Mouse (Mus musculus) hindbrain, embryonic 12.5 days (tissue): Measurements from ENCODE around the gene Mmgt2. TPM values are rescaled to one million over a fixed set of nuclear protein-coding genes. Genes with fewer than 3 reads are reported as not detected.
A peak's percentile ranks its signal among the peaks of the same experiment; 100 is the strongest.

Source experiments
- ATAC-seq: fragments of 200-750 bp; cut with Nextera tagmentation; 2 replicates; pipeline ENCODE4 v1.8.0; 2017; ENCODE audit warnings: moderate TSS enrichment; ENCODE audit not compliant: low FRiP score
- H3K27ac ChIP-seq: fragments of 300-500 bp; sonication (generic); 2 replicates; pipeline ENCODE4 v1.5.1; 2016; ENCODE audit warnings: mild to moderate bottlenecking
- H3K27me3 ChIP-seq: fragments of 300-500 bp; sonication (generic); 2 replicates; pipeline ENCODE4 v1.6.1; 2016; ENCODE audit warnings: mild to moderate bottlenecking
- H3K36me3 ChIP-seq: fragments of 300-500 bp; sonication (generic); 2 replicates; pipeline ENCODE4 v1.6.1; 2016; ENCODE audit warnings: mild to moderate bottlenecking
- H3K4me1 ChIP-seq: fragments of 300-500 bp; sonication (generic); 2 replicates; pipeline ENCODE4 v1.6.1; 2016
- H3K4me2 ChIP-seq: fragments of 300-500 bp; sonication (generic); replicated peaks from 2 replicates; pipeline ENCODE4 v1.6.1; 2016; ENCODE audit warnings: mild to moderate bottlenecking
- H3K4me3 ChIP-seq: fragments of 300-500 bp; sonication (generic); 2 replicates; pipeline ENCODE4 v1.5.1; 2016; ENCODE audit warnings: mild to moderate bottlenecking
- H3K9ac ChIP-seq: fragments of 300-500 bp; sonication (generic); 2 replicates; pipeline ENCODE4 v1.6.1; 2016; ENCODE audit warnings: mild to moderate bottlenecking, moderate library complexity
- H3K9me3 ChIP-seq: fragments of 300-500 bp; sonication (generic); replicated peaks from 2 replicates; pipeline ENCODE4 v1.6.1; 2016; ENCODE audit warnings: mild to moderate bottlenecking
- WGBS: fragments of 180-500 bp; shearing (Covaris S2); methylation state at CpG from one replicate; pipeline ENCODE4 v1.1.7; 2016; 5-methylcytosine and 5-hydroxymethylcytosine counted together
- polyA plus RNA-seq: library from polyadenylated mRNA; unstranded; fragments of >200 nt; fragmentation: Nextera tagmentation; extraction: Ambion mirVana; gene quantifications from 2 replicates; pipeline ENCODE4 v1.2.1, GENCODE M21; 2016

Gene Mmgt2
- polyA plus RNA-seq, 1 experiment from 2014 or later: 38.7 TPM

DNA sequence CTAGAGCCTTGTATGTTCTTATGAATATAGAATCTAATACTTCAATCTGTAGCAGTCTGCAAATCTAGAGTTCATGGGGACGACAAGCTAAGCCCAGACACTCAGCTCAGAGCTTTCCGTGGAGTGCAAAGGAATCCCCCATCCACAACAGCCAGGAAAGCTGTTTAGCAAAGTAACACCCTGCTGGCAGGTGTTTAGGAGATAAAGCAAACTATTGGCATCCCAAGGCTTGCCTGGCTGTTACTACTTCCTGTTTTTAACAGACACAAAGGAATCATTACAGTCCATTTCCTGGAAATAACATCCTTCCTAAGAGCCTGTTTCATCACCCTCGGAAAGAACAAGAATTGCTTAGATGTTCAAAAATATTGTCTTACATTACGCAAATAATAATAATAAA, 12.4 kb downstream of the Mmgt2 start:
- H3K9ac ChIP-seq: no peak overlapping the region
- H3K4me3 ChIP-seq: no peak overlapping the region
- no peaks in the 10 kb centered on the region for H3K9me3 ChIP-seq
- no peaks in the 10 kb centered on the region for H3K27me3 ChIP-seq
- WGBS: 71% methylated on average over 4 of the region's 4 CpGs
- H3K36me3 ChIP-seq: peaks cover 12% of the 10 kb centered on the region
- H3K27ac ChIP-seq: no peak overlapping the region
- H3K4me2 ChIP-seq: no peak overlapping the region
- ATAC-seq: no peak
- H3K4me1 ChIP-seq: no peaks in the 10 kb centered on the region

DNA sequence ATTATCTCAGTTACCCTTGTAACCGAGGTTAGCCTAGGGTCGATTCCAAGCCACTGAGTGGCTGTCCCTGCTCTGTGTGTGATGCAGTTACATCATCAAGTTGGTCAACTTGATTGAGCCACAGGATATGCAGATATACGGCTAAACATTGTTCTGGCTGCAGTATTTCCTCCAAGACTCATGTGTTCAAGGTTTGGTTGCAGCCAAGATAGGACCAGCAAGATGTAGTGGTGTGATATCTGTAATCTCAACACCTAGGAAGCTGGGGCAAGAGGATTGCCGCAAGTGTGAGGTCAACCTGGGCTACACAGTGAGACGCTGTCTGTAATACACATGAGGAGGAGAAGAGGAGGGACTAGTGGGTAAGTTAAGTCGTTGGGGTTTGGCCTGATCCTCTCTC, 15.8 kb downstream of the Mmgt2 start:
- 85% methylated on average over 6 of the region's 6 CpGs for WGBS
- no peak for ATAC-seq
- no peaks in the 10 kb centered on the region for H3K4me1 ChIP-seq

DNA sequence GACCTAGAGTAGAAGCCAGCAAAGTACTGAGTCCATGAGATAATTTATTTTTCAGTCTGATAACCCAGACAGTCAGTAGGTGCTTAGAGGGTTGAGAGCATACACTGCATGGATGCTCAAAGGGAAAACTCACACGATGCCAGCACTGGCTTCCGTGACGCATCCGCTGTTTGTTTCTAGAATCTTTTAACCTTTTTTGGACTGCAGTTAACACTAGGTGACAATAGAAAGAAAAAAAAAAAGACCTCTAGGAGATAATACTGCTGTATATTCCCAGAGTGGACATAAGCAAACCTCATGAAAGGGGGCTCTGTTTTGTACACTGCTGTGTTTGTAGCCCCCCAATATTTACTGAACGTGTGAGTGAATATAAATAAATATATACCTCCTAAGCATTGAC, 20.5 kb downstream of the Mmgt2 start:
- WGBS: 96% methylated on average over 5 of the region's 5 CpGs
- Histone ChIP-seq H3K27me3 (no peaks in the 10 kb centered on the region), H3K4me3 (no peak overlapping the region), H3K36me3 (peaks cover 8% of the 10 kb centered on the region), H3K4me2 (no peak overlapping the region), H3K27ac (no peak overlapping the region), H3K9ac (no peak overlapping the region), H3K4me1 (peaks cover 9% of the 10 kb centered on the region), H3K9me3 (no peaks in the 10 kb centered on the region)
- ATAC-seq: no peak

More for the DNA sequence above, 15.8 kb downstream of the Mmgt2 start:
- H3K27me3 ChIP-seq: no peaks in the 10 kb centered on the region
- H3K4me2 ChIP-seq: no peak overlapping the region
- H3K4me3 ChIP-seq: no peak overlapping the region
- H3K36me3 ChIP-seq: peaks cover 8% of the 10 kb centered on the region
- no peak overlapping the region for H3K27ac ChIP-seq
- no peaks in the 10 kb centered on the region for H3K9me3 ChIP-seq
- H3K9ac ChIP-seq: no peak overlapping the region

DNA sequence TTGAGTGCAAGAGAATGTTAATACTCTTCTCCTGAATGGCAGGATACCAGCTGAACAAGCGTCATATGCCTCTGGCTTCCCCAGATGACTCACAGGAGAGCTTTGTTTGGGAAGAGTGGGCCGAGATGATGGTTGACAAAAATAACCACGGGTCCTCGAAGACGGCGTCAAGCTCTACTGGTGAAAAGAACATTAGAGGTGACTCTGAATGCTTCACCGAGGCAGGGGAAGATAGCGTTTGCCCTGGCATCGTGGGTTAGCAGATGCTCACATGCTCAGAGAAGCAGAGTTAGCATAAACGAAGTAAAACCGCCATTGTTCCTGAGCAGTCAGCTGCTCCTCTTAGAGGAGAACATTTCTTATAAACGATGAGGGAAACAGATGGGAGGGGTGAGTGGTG, 21.0 kb downstream of the Mmgt2 start:
- Histone ChIP-seq H3K9ac (no peak overlapping the region), H3K9me3 (no peaks in the 10 kb centered on the region), H3K4me1 (peaks cover 9% of the 10 kb centered on the region), H3K27ac (no peak overlapping the region), H3K4me3 (no peak overlapping the region), H3K4me2 (no peak overlapping the region), H3K36me3 (peaks cover 8% of the 10 kb centered on the region), H3K27me3 (no peaks in the 10 kb centered on the region)
- 61% methylated on average over 12 of the region's 12 CpGs for WGBS
- no peak for ATAC-seq

DNA sequence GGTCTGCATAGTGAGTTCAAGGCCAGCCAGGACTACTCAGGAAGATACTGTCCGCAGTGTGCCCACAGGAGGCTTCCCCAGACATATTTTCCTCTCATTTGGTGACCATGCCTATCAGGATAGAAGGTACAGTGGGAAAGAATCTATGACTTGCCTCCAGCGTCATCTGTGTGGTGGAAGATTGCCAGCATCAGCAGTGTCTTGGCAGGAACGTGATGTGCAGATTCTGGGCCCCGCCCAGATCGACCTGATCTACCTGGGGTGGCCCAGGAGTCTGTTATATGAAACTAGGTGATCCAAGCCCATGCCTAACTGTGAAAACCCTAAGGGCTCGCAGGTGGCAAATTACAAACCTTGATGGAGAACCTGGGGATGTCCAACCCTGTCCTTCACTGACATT, 21.5 kb downstream of the Mmgt2 start:
- 82% methylated on average over 6 of the region's 6 CpGs for WGBS
- Histone ChIP-seq H3K9me3 (no peaks in the 10 kb centered on the region), H3K4me2 (no peak overlapping the region), H3K4me3 (no peak overlapping the region), H3K27ac (no peak overlapping the region), H3K27me3 (no peaks in the 10 kb centered on the region), H3K36me3 (0 out of 2 replicates have a peak, but pooled peaks cover 4% of the 10 kb centered on the region), H3K9ac (no peak overlapping the region), H3K4me1 (peaks cover 9% of the 10 kb centered on the region)
- no peak for ATAC-seq

DNA sequence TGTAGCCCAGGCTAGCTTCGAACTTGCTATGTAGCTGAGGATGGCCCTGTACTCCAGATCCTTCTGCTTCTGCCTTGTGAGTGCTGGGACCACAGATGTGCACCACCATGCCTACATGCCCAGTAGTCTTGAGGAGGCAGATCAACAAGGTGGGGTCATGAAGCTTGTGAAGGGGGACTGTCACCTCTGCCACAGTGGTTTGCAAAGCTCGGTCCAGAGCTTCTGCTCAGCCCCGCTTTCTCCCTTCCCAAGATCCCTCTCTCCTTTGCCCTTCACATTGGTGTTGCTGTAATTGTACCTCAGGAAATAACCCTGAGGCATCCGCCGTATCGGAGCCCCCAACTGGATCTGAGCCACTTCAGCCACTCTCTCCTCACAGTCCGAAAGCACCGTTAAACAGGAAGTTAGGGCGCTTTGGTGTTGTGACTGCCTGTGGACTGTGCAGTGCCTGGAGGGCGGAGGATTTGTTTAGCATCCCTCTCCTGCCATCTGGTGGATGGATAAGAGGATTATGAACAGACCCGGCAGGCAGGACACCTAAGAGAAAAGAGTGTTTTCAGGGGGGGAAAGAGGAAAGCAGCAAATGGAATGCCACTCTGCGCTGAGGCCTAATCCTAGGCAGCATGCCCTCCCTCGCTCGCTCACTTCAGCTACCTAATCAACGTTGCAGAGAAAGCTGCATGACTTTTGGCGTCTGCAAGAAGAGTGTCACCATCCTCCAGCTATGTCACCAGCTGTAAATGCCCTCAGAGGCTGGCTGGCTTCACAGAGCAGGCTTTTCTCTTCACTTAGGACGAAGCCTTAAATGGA, 27.2 kb downstream of the Mmgt2 start:
- 0 out of 2 replicates have a peak overlapping the region, but pooled peaks have one; percentile 8 for H3K27ac ChIP-seq
- no peaks in the 10 kb centered on the region for H3K9me3 ChIP-seq
- WGBS: 24% methylated on average over 17 of the region's 17 CpGs
- peaks cover 9% of the 10 kb centered on the region for H3K4me1 ChIP-seq
- H3K4me2 ChIP-seq: peak overlapping the region; percentile 46
- H3K4me3 ChIP-seq: peak overlapping the region; percentile 11; the same call in 1 of the 2 replicates
- peak; percentile 83 for ATAC-seq
- peak overlapping the region; percentile 33 for H3K9ac ChIP-seq
- no peaks in the 10 kb centered on the region for H3K36me3 ChIP-seq
- no peaks in the 10 kb centered on the region for H3K27me3 ChIP-seq

DNA sequence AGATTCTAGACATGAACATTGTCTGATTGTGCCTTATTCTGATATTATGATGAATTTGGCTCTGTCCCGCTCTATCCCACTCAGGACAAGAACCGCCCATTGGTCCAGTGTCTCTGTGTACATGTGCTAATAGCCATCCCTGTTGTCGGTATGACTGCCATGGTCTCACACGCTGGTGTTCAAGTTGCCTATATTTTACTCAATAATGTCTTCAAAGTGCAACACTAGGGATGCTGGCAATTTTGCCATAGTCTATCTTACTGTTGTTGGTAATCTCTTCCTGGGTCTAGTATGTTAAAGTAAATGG, 27.8 kb downstream of the Mmgt2 start:
- no peak overlapping the region for H3K4me2 ChIP-seq
- H3K4me3 ChIP-seq: no peak overlapping the region
- H3K9me3 ChIP-seq: no peaks in the 10 kb centered on the region
- H3K27ac ChIP-seq: no peak overlapping the region
- peak overlapping the region; percentile 33; the same call in 1 of the 2 replicates for H3K9ac ChIP-seq
- no peaks in the 10 kb centered on the region for H3K36me3 ChIP-seq
- H3K4me1 ChIP-seq: peaks cover 9% of the 10 kb centered on the region
- 0 out of 2 replicates have a peak, but pooled peaks have one; percentile 54 for ATAC-seq
- 92% methylated on average over 4 of the region's 4 CpGs for WGBS
- H3K27me3 ChIP-seq: no peaks in the 10 kb centered on the region

DNA sequence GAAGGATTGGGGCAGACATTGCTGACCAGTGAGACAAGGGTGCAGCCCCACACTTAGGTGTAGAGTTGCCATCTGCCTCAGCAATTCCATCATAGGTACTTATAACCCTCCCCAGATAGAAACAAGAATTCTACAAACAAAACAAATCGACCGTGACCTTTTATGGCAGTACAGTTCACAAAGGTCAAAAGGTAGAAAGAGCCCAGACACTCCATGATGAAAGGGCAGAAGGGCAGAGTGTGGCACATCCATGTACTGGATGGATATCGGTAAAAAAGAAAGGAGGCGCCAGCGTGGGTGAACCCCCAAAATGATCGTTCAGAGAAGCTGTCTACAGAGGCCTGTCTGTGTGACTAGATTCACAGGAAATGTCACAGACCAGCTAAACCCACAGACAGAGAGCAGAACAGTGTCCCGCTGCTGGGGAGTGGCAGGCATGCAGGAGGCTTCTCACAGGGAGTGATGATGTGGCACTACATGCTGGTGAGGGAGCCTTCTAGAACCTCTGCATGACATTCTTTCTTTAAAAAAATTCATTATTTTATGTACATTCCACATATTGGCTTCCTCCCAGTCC, 30.4 kb downstream of the Mmgt2 start:
- ATAC-seq: no peak
- no peak overlapping the region for H3K4me3 ChIP-seq
- 90% methylated on average over 7 of the region's 7 CpGs for WGBS
- H3K36me3 ChIP-seq: no peaks in the 10 kb centered on the region
- H3K27ac ChIP-seq: no peak overlapping the region
- H3K4me1 ChIP-seq: no peaks in the 10 kb centered on the region
- no peaks in the 10 kb centered on the region for H3K27me3 ChIP-seq
- H3K9me3 ChIP-seq: no peaks in the 10 kb centered on the region
- H3K9ac ChIP-seq: no peak overlapping the region
- H3K4me2 ChIP-seq: no peak overlapping the region

DNA sequence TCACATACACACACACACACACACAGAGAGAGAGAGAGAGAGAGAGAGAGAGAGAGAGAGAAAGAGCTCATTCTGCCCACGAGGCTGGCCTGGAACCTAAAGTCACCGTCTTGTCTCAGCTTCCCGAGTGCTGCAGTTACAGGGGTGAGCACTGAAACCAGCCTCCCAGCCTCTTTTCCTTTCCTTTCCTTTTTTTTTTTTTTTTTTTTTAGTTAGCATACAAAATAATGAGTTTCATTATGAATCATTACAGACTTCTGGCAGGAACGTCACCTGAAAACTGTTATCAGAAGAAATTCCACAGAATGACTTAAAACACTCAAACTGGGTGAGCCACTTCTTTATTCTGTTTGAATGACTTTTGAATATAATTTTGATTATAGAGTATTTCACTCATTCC, 31.5 kb downstream of the Mmgt2 start:
- H3K4me2 ChIP-seq: no peak overlapping the region
- 88% methylated on average over 4 of the region's 4 CpGs for WGBS
- H3K4me3 ChIP-seq: no peak overlapping the region
- no peak overlapping the region for H3K27ac ChIP-seq
- ATAC-seq: no peak
- H3K9me3 ChIP-seq: no peaks in the 10 kb centered on the region
- no peaks in the 10 kb centered on the region for H3K36me3 ChIP-seq
- no peak overlapping the region for H3K9ac ChIP-seq
- no peaks in the 10 kb centered on the region for H3K27me3 ChIP-seq
- H3K4me1 ChIP-seq: no peaks in the 10 kb centered on the region

DNA sequence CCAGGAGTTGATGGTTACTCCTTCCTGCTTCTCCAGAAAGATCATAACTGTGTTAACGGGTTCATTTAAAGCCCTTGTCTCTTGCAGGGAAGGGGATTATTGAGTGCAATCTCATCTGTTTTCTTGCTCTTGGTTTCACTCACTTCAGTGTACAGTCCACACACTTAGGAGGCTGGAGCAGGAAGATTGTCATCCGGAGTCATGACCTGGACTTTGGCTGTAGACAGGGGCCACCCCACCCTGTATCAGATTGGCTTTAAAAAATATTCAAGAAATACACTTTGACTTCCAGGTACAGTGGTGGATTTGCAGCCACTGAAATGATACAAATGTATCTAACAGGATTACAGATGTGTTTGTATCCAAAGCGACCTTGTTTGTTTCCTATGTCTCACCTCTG, 43.1 kb downstream of the Mmgt2 start:
- 91% methylated on average over 3 of the region's 3 CpGs for WGBS
- H3K36me3 ChIP-seq: no peaks in the 10 kb centered on the region
- no peak for ATAC-seq
- no peaks in the 10 kb centered on the region for H3K4me1 ChIP-seq
- no peak overlapping the region for H3K27ac ChIP-seq
- no peaks in the 10 kb centered on the region for H3K9me3 ChIP-seq
- H3K4me2 ChIP-seq: no peak overlapping the region
- H3K4me3 ChIP-seq: no peak overlapping the region
- H3K27me3 ChIP-seq: no peaks in the 10 kb centered on the region
- no peak overlapping the region for H3K9ac ChIP-seq

DNA sequence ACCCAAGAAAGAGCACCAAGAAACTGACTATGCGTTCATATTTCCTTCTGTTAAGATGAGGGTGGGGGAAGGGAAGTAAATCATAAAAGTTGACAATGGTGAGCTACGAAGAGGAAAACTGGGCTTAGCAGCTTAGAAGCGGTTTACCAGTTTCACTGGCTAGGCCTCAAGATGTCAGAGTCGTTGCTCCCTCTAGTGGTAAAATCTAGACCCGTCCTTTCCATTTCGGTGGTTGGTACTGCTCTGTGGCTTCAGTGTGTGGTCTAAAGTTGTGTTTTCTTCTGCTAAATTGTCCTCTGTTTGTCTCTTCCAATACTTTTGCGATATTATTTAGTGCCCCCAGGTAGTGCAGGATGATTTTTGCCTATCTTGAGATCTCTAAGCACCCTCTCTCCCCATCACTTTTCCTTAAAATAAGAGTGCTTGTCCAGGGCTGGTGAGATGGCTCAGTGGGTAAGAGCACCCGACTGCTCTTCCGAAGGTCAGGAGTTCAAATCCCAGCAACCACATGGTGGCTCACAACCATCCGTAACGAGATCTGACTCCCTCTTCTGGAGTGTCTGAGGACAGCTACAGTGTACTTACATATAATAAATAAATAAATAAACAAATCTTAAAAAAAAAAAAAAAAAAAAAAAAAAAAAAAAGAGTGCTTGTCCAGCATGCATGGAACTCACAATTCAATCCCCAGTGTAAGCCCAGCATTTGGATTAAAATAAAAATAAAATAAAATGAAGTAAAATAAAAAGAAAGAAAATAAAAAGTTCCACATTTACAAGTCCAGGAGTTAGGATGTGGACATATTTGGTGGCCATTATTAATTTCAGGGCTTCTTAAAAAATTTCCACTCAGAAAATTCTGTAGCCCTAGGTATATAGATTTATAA, 45.1 kb downstream of the Mmgt2 start:
- Histone ChIP-seq H3K4me1 (no peaks in the 10 kb centered on the region), H3K4me2 (no peak overlapping the region), H3K4me3 (no peak overlapping the region), H3K27ac (no peak overlapping the region), H3K27me3 (no peaks in the 10 kb centered on the region), H3K9ac (no peak overlapping the region), H3K36me3 (no peaks in the 10 kb centered on the region), H3K9me3 (no peaks in the 10 kb centered on the region)
- 25% methylated on average over 10 of the region's 11 CpGs for WGBS
- ATAC-seq: no peak

DNA sequence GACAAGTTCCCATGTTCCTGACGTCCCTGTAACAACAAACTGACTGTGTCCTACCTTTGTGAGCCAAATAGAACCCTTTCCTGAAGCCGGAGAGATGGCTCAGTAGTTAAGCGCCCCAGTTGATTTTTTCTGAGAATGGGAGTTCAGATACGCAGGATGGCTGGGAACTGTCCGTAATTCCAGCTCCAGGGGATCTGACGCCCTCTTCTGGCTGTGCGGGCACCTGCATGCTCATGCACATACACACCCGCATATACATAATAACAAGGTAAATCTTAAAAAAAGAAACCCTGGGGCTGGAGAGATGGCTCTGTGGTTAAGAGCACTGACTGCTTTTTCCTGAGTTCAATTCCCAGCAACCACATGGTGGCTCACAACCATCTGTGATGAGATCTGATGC, 46.7 kb downstream of the Mmgt2 start:
- H3K9ac ChIP-seq: no peak overlapping the region
- no peak overlapping the region for H3K4me2 ChIP-seq
- H3K36me3 ChIP-seq: no peaks in the 10 kb centered on the region
- H3K4me3 ChIP-seq: no peak overlapping the region
- 94% methylated on average over 8 of the region's 8 CpGs for WGBS
- no peak overlapping the region for H3K27ac ChIP-seq
- H3K9me3 ChIP-seq: no peaks in the 10 kb centered on the region
- H3K27me3 ChIP-seq: no peaks in the 10 kb centered on the region
- no peaks in the 10 kb centered on the region for H3K4me1 ChIP-seq
- ATAC-seq: no peak
